Mouse (Mus musculus): ENCODE data around the gene Ccdc158. TPM values are rescaled to one million over a fixed set of nuclear protein-coding genes. Genes with fewer than 3 reads are reported as not detected.
A peak's percentile ranks its signal among the peaks of the same experiment; 100 is the strongest.

Ccdc158 gene
- polyA plus RNA-seq, 1 experiment, result 0.21 TPM

DNA sequence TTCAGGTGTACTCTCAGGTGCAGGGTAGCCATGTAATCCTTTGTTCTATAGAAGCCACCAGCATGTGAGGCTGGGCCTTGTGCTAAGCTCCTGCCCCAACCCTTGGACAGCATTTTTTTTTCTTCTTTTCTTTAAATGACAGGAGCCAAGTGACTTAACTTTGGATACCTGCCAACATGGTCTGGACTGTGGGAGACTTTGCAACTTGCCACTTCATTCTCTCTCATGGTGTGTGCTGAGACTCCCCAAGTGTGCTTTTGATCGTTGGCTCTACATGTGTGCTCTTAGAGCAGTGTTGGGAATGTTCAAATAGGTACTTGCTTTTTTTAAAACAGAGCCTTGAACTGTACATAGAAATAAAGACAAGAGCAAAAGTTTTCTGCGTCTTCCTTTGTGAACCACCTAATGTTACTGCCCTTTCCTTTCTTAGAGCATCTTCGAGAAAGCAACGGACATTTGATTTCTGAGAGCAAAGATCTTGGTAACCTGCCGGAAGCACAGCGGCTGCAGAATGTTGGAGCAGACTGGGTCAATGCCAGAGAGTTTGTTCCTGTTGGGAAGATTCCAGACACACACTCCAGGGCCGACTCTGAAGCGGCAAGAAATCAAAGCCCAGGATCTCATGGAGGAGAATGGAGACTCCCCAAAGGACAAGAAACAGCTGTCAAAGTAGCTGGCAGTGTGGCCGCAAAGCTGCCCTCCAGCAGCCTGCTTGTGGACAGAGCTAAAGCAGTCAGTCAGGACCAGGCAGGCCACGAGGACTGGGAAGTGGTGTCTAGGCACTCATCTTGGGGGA, 70.4 kb downstream of the Ccdc158 start:
- no peaks in the 10 kb centered on the region for H3K4me1 ChIP-seq (ENCODE audit: control insufficient read depth, insufficient read depth, low read length)
- no peak overlapping the region for H3K4me3 ChIP-seq (ENCODE audit: insufficient read depth, low read length)
- TF ChIP-seq CTCF (IDR thresholded peaks at IDR 0.05; ENCODE audit: low read depth, low read length) (no peak), POLR2A (IDR thresholded peaks at IDR 0.05; ENCODE audit: borderline replicate concordance, low read depth, low read length) (no peak)
- no peak overlapping the region for H3K27ac ChIP-seq (ENCODE audit: insufficient read depth, low read depth, low read length)

- no peaks in the 10 kb centered on the region for H3K4me1 ChIP-seq (ENCODE audit: control insufficient read depth, insufficient read depth, low read length)
- no peak within 1 kb of the TSS for H3K27ac ChIP-seq (ENCODE audit: insufficient read depth, low read depth, low read length)
- peak within 1 kb of the TSS; percentile 63 for H3K4me3 ChIP-seq (ENCODE audit: insufficient read depth, low read length)
- TF ChIP-seq POLR2A (IDR thresholded peaks at IDR 0.05; ENCODE audit: borderline replicate concordance, low read depth, low read length) (no peak), CTCF (IDR thresholded peaks at IDR 0.05; ENCODE audit: low read depth, low read length) (no peak)
Observed at GRCm38 (mm10) chr5:92602691-92603690, 72.1 kb downstream of the Ccdc158 start, which contains the start of gene Stbd1. Gene Stbd1 (plus strand): TSS chr5:92603041.

DNA sequence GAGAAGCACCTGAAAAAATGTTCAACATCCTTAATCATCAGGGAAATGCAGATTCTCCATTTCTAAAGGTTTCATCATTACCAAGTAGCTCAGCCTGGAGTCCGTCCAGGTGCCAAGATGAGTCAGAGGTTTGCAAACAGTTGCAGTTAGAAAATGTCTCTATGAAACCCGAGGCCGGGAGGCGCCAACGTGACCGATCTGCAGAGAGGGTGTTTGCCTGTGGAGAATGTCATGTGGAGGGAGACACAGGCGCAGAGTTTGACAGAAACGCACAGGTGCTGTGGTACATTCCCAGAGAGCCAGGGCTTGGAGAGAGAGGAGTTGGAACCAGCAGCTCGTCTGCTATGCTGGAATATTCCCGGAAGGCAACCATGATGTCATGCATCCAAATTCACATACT, 76.0 kb downstream of the Ccdc158 start:
- no peak overlapping the region for H3K4me3 ChIP-seq (ENCODE audit: insufficient read depth, low read length)
- H3K27ac ChIP-seq (ENCODE audit: insufficient read depth, low read depth, low read length), result no peak overlapping the region
- H3K4me1 ChIP-seq (ENCODE audit: control insufficient read depth, insufficient read depth, low read length), result no peaks in the 10 kb centered on the region
- no peak for TF ChIP-seq POLR2A (IDR thresholded peaks at IDR 0.05; ENCODE audit: borderline replicate concordance, low read depth, low read length)
- no peak for TF ChIP-seq CTCF (IDR thresholded peaks at IDR 0.05; ENCODE audit: low read depth, low read length)

GRCm38 (mm10) chr5:92596865-92597264, 78.2 kb downstream of the Ccdc158 start:
- H3K4me3 ChIP-seq (ENCODE audit: insufficient read depth, low read length), result no peak overlapping the region
- H3K27ac ChIP-seq (ENCODE audit: insufficient read depth, low read depth, low read length), result no peak overlapping the region
- TF ChIP-seq CTCF (IDR thresholded peaks at IDR 0.05; ENCODE audit: low read depth, low read length), result no peak
- no peak for TF ChIP-seq POLR2A (IDR thresholded peaks at IDR 0.05; ENCODE audit: borderline replicate concordance, low read depth, low read length)
- no peaks in the 10 kb centered on the region for H3K4me1 ChIP-seq (ENCODE audit: control insufficient read depth, insufficient read depth, low read length)

- Histone ChIP-seq H3K4me1 (ENCODE audit: control insufficient read depth, insufficient read depth, low read length) (no peaks in the 10 kb centered on the region), H3K27ac (ENCODE audit: insufficient read depth, low read depth, low read length) (no peak overlapping the region), H3K4me3 (ENCODE audit: insufficient read depth, low read length) (no peak overlapping the region)
- TF ChIP-seq CTCF (IDR thresholded peaks at IDR 0.05; ENCODE audit: low read depth, low read length) (no peak), POLR2A (IDR thresholded peaks at IDR 0.05; ENCODE audit: borderline replicate concordance, low read depth, low read length) (no peak)
Observed at GRCm38 (mm10) chr5:92595026-92595425, 80.0 kb downstream of the Ccdc158 start.

DNA sequence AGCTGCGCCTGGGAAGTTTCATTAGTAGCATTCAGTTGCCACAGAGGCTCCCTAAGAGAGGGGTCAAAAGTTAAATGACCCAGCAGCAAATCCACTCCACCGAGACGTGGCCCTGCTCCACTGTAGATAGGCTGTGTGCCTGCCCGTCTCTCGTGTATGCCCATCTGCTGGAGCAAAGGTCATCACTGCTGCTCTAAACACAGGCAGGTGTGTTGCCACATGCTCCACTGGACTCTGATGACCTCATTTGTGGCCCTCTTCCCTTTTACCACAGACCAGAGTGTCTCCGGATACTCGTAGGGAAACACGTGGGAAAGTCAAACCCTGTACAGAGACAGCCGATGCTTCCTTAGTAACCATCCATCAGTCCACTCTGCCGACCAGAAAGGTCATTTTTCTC, 89.1 kb downstream of the Ccdc158 start:
- Histone ChIP-seq H3K4me3 (ENCODE audit: insufficient read depth, low read length) (no peak overlapping the region), H3K27ac (ENCODE audit: insufficient read depth, low read depth, low read length) (no peak overlapping the region), H3K4me1 (ENCODE audit: control insufficient read depth, insufficient read depth, low read length) (no peaks in the 10 kb centered on the region)
- no peak for TF ChIP-seq POLR2A (IDR thresholded peaks at IDR 0.05; ENCODE audit: borderline replicate concordance, low read depth, low read length)
- no peak for TF ChIP-seq CTCF (IDR thresholded peaks at IDR 0.05; ENCODE audit: low read depth, low read length)

GRCm38 (mm10) chr5:92579559-92579958, 95.5 kb downstream of the Ccdc158 start:
- no peak overlapping the region for H3K27ac ChIP-seq (ENCODE audit: insufficient read depth, low read depth, low read length)
- TF ChIP-seq POLR2A (IDR thresholded peaks at IDR 0.05; ENCODE audit: borderline replicate concordance, low read depth, low read length) (no peak), CTCF (IDR thresholded peaks at IDR 0.05; ENCODE audit: low read depth, low read length) (no peak)
- no peak overlapping the region for H3K4me3 ChIP-seq (ENCODE audit: insufficient read depth, low read length)
- no peaks in the 10 kb centered on the region for H3K4me1 ChIP-seq (ENCODE audit: control insufficient read depth, insufficient read depth, low read length)

DNA sequence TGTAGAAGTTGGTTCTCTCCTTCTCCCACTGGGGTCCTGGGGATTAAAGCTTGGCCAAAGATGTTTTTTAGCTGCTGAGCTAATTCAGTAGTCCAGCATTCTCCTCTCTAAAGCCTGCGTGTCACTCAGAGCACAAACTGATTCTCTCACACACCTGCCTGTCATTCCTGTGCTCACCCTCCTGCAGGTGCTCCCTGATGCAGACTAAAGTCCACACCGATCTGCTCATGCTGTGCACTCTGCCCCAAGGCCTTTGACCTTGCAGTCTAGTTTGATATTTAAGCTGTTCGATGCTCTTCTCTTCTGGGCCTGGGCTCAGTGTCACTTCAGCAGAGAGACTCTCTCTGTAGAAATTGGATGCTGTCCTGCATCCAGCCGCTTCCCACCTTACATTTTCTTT, 103.8 kb downstream of the Ccdc158 start:
- no peak overlapping the region for H3K27ac ChIP-seq (ENCODE audit: insufficient read depth, low read depth, low read length)
- no peak overlapping the region for H3K4me3 ChIP-seq (ENCODE audit: insufficient read depth, low read length)
- H3K4me1 ChIP-seq (ENCODE audit: control insufficient read depth, insufficient read depth, low read length), result no peaks in the 10 kb centered on the region
- no peak for TF ChIP-seq POLR2A (IDR thresholded peaks at IDR 0.05; ENCODE audit: borderline replicate concordance, low read depth, low read length)
- TF ChIP-seq CTCF (IDR thresholded peaks at IDR 0.05; ENCODE audit: low read depth, low read length), result no peak

GRCm38 (mm10) chr5:92562002-92562401, 113.1 kb downstream of the Ccdc158 start:
- Histone ChIP-seq H3K4me1 (ENCODE audit: control insufficient read depth, insufficient read depth, low read length) (no peaks in the 10 kb centered on the region), H3K27ac (ENCODE audit: insufficient read depth, low read depth, low read length) (no peak overlapping the region), H3K4me3 (ENCODE audit: insufficient read depth, low read length) (no peak overlapping the region)
- no peak for TF ChIP-seq CTCF (IDR thresholded peaks at IDR 0.05; ENCODE audit: low read depth, low read length)
- TF ChIP-seq POLR2A (IDR thresholded peaks at IDR 0.05; ENCODE audit: borderline replicate concordance, low read depth, low read length), result no peak
